Mouse (Mus musculus) testis, adult 2 months (tissue): Measurements from ENCODE around the gene Olfr390. TPM values are rescaled to one million over a fixed set of nuclear protein-coding genes. Genes with fewer than 3 reads are reported as not detected.

Experiments
- H3K27ac ChIP-seq: fragments of 200-500 bp; 2 replicates; pipeline ENCODE4 v1.5.1; 2012; ENCODE audit warnings: low read depth, low read length; ENCODE audit not compliant: control insufficient read depth, insufficient read depth
- H3K27me3 ChIP-seq: fragments of 200-500 bp; 2 replicates; pipeline ENCODE4 v1.6.1; 2012; ENCODE audit warnings: mild to moderate bottlenecking, low read length, moderate library complexity; ENCODE audit not compliant: control insufficient read depth, insufficient read depth
- H3K36me3 ChIP-seq: fragments of 200-500 bp; 2 replicates; pipeline ENCODE4 v1.6.1; 2012; ENCODE audit warnings: mild to moderate bottlenecking, low read length; ENCODE audit not compliant: control insufficient read depth, insufficient read depth
- H3K4me1 ChIP-seq: fragments of 200-500 bp; 2 replicates; pipeline ENCODE4 v1.6.1; 2012; ENCODE audit warnings: low read length; ENCODE audit not compliant: control insufficient read depth, insufficient read depth
- H3K4me3 ChIP-seq: fragments of 200-500 bp; 2 replicates; pipeline ENCODE4 v1.5.1; 2012; ENCODE audit warnings: low read depth, mild to moderate bottlenecking, low read length, moderate library complexity, mixed read lengths; ENCODE audit not compliant: control insufficient read depth
- CTCF ChIP-seq: fragments of 200-500 bp; IDR thresholded peaks from 2 replicates; pipeline ENCODE4 v1.5.1; 2012; ENCODE audit warnings: low read depth, mild to moderate bottlenecking, inconsistent platforms, low read length, moderate library complexity; ENCODE audit not compliant: control insufficient read depth, insufficient read depth, insufficient replicate concordance
- POLR2A ChIP-seq: fragments of 200-500 bp; IDR thresholded peaks from 2 replicates; pipeline ENCODE4 v1.6.1; 2012; ENCODE audit warnings: low read depth, mild to moderate bottlenecking, inconsistent platforms, low read length, moderate library complexity; ENCODE audit not compliant: control insufficient read depth
- polyA plus RNA-seq: library from polyadenylated mRNA; depleted of rRNA; stranded (reverse); fragments of >200 nt; gene quantifications from 2 replicates; pipeline ENCODE4 v1.2.3, GENCODE M21; 2012; rRNA removed

The Olfr390 gene
- polyA plus RNA-seq = not detected in 2 replicates

DNA sequence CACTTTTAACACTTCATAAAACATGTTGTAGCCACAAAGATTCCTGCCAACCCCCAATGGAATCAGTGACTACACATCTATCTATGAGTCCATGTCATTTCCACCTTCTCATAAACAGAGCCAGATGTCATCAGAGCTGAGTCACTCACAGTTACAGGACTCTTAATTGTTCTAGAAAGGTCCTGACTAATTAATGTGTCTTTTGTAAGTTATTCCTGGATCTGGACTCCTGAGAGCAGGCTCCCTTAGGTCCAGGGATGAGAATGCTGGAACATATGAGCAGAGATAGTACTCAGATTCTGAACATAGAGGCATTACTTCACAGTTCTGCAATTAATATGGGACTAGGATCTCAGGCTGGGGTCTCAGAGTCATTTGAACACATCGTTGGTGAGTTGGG, at the start of gene Olfr390:
Gene Olfr390 (plus strand): TSS at position 301 of the 400 bp plus-strand sequence.
- no peaks in the 10 kb centered on the region for H3K36me3 ChIP-seq
- H3K4me1 ChIP-seq = no peaks in the 10 kb centered on the region
- TF ChIP-seq POLR2A (no peak), CTCF (no peak)
- no peak within 1 kb of the TSS for H3K4me3 ChIP-seq
- no peaks in the 10 kb centered on the region for H3K27me3 ChIP-seq
- no peak within 1 kb of the TSS for H3K27ac ChIP-seq

DNA sequence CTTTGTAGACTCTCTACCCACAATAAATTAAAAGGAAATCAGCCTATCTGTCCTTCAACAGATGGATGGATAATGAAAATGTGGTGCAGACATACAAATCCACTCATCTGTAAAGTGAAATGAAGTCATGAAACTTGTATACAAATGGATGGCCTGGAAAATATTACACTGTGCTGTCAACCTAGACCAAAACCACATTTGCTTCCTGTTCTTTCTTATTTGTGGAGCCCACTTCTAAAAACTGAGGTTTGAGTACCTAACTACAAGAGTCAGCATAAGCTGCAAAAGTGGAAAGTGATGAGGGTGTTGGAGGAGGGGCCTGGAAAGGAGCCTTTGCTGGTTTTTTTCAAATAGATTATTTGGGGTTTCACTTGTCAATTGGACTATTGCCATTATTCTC, 23.6 kb upstream of the Olfr390 start:
- Histone ChIP-seq H3K36me3 (no peaks in the 10 kb centered on the region), H3K27me3 (no peaks in the 10 kb centered on the region), H3K27ac (no peak overlapping the region), H3K4me3 (no peak overlapping the region), H3K4me1 (no peaks in the 10 kb centered on the region)
- no peak for TF ChIP-seq POLR2A
- no peak for TF ChIP-seq CTCF

DNA sequence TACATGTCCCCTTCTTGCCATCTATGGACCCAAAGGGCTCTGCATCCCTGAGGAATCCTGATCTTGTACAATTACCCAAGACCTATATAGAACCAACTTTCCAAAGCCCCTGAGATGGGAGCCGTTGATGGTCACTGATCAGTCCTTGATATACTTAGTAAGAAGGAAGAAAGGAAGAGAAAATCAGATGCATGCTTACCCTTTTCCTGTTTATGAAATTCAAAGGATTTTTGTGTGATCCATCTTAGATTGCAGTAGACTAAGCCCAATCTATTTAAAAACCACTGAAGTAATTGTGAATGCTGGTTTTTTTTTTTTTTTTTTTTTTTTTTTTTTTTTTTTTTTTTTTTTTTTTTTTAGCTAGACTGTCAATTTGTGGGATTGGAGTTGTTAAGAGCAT, 2.2 kb upstream of the Olfr390 start, which contains the start of gene Olfr389:
Gene Olfr389 (minus strand): TSS at position 101 of the 400 bp plus-strand sequence.
- TF ChIP-seq CTCF (no peak), POLR2A (no peak)
- Histone ChIP-seq H3K27ac (no peak within 1 kb of the TSS), H3K27me3 (no peaks in the 10 kb centered on the region), H3K4me1 (no peaks in the 10 kb centered on the region), H3K36me3 (no peaks in the 10 kb centered on the region), H3K4me3 (no peak within 1 kb of the TSS)

DNA sequence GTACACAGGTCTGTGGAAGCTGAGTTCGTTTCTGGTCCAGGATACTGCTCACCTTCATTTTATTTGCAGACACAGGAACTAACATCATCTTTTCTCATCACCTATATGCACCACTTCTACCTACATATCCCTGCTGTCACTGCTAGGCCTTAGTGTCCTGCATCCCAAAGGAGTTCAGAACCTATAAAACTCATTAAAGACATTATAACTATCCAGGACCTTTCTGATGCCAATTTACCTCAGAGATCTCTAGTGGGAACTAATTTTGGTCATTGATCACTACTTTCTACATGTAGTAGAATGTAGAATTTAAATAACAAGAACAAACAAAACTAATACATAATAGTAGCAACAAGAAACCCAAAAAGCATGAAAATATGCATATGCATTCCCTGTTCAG, 20.2 kb downstream of the Olfr390 start, which contains the start of gene Olfr391-ps:
Gene Olfr391-ps (minus strand): TSS at position 101 of the 400 bp plus-strand sequence.
- H3K36me3 ChIP-seq = no peaks in the 10 kb centered on the region
- no peaks in the 10 kb centered on the region for H3K27me3 ChIP-seq
- no peaks in the 10 kb centered on the region for H3K4me1 ChIP-seq
- H3K4me3 ChIP-seq = no peak within 1 kb of the TSS
- TF ChIP-seq CTCF (no peak), POLR2A (no peak)
- H3K27ac ChIP-seq = no peak within 1 kb of the TSS

DNA sequence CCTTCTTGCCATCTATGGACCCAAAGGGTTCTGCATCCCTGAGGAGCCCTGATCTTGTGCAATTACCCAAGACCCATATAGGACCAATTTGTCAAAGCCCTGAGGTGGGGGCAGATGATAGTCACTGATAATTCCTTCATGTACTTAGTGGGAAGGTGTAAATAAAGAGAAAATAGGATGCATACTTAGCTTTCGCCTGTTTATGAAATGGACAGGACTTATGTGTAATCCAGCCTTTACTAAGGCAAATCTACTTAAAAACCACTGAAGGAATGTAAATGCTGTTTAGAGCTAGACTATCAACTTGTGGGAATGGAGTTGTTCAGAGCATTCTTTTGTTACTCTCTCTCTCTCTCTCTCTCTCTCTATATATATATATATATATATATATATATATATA, 34.2 kb downstream of the Olfr390 start, which contains the start of gene Olfr392:
Gene Olfr392 (minus strand): TSS at position 101 of the 400 bp plus-strand sequence.
- H3K4me1 ChIP-seq = no peaks in the 10 kb centered on the region
- H3K27me3 ChIP-seq = no peaks in the 10 kb centered on the region
- H3K36me3 ChIP-seq = no peaks in the 10 kb centered on the region
- no peak within 1 kb of the TSS for H3K4me3 ChIP-seq
- H3K27ac ChIP-seq = no peak within 1 kb of the TSS
- TF ChIP-seq CTCF = no peak
- TF ChIP-seq POLR2A = no peak

Other genes with a start within 250 kb of the Olfr390 start
- gene Olfr385, start 190.0 kb upstream of the Olfr390 start, polyA plus RNA-seq = not detected in 2 replicates
- gene Olfr384, start 184.4 kb upstream of the Olfr390 start, polyA plus RNA-seq = not detected in 2 replicates
- gene Zfp735, start 94.2 kb upstream of the Olfr390 start, polyA plus RNA-seq = 1.7 and 2.2 TPM in 2 replicates
- not detected in 2 replicates for gene Olfr389, start 2.3 kb upstream of the Olfr390 start, polyA plus RNA-seq
- gene Olfr391-ps, start 20.1 kb downstream of the Olfr390 start, polyA plus RNA-seq = not detected in 2 replicates
- not detected in 2 replicates for gene Olfr392, start 34.1 kb downstream of the Olfr390 start, polyA plus RNA-seq
- not detected in 2 replicates for gene Olfr393, start 68.5 kb downstream of the Olfr390 start, polyA plus RNA-seq
- not detected in 2 replicates for gene Olfr394, start 107.8 kb downstream of the Olfr390 start, polyA plus RNA-seq
- not detected in 2 replicates for gene Olfr395, start 126.3 kb downstream of the Olfr390 start, polyA plus RNA-seq
- gene Olfr23, start 153.7 kb downstream of the Olfr390 start, polyA plus RNA-seq = 1.6 and 2.9 TPM in 2 replicates
- not detected in 2 replicates for gene Olfr397, start 177.9 kb downstream of the Olfr390 start, polyA plus RNA-seq
- gene Olfr398, start 207.4 kb downstream of the Olfr390 start, polyA plus RNA-seq = 0.07 and 0.19 TPM in 2 replicates